ENCODE assay signal across 9 mouse cellular contexts in the genomic region with DNA sequence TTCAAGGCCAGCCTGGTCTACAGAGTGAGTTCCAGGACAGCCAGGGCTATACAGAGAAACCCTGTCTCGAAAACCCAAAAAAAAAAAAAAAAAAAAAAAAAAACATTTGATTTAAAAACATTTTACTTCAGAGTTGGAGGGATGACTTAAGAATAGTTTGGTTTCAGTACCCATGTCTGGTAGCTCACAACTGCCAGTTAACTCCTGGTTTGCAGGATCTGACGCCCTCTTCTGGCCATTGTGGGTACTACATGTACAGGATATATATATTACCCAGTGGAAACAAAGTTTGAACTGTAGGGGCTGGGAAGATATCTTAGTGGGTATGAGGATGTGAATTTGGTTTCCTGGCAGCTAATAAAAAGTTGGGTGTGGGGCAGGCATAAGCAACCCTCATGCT. TPM values are rescaled to one million over a fixed set of nuclear protein-coding genes. Genes with fewer than 3 reads are reported as not detected.
DNase-seq lines count a peak whose midpoint lies in the region; ATAC-seq and TF ChIP-seq lines count a peak whose summit lies in the region.
"Had no signal": no experiment of that assay in that cellular context is flagged by ENCODE, and none has a peak within 500 bp of the region (broad histone marks: within the 10 kb centered on the region; RNA-seq: fewer than 3 reads in every experiment).

No protein-coding gene starts in this region.

- TF ChIP-seq RAD21 in CH12.LX (IDR thresholded peaks at IDR 0.05; ENCODE audit: low read depth, low read length) = peak; percentile 8

- DNase-seq in adrenal gland, postnatal 36 days = peak; percentile 36 to 47
- DNase-seq in adrenal gland, postnatal 4 days (ENCODE audit: low spot score in 2 of 2) = no peak
- DNase-seq in layer of hippocampus, adult 11-12 months (ENCODE audit: low spot score) = peak; percentile 77
- no peak for DNase-seq in layer of hippocampus, adult 9-11 months
- DNase-seq in CH12.LX (ENCODE audit: extremely low read depth) = peak; percentile 49
- DNase-seq in lung, postnatal 10 days = peak; percentile 62

- TF ChIP-seq POLR2A in CH12.LX (IDR thresholded peaks at IDR 0.05; ENCODE audit: low read depth, low read length) = no peak

- no peak overlapping the region for H3K9ac ChIP-seq in CH12.LX (ENCODE audit: insufficient read depth, low read depth)
- H3K9ac ChIP-seq in hindbrain, embryonic 16.5 days (ENCODE audit: low read depth, low read length) = no peak overlapping the region
- H3K9ac ChIP-seq in intestine, embryonic 15.5 days = no peak overlapping the region
- H3K9ac ChIP-seq: limb, embryonic 12.5 days had no signal

- H3K4me3 ChIP-seq in CH12.LX (replicated peaks in 1 of 3; ENCODE audit: low read depth in 2 of 3, low read length in 2 of 3, poor library complexity in 1 of 3) = no peak overlapping the region
- no peak overlapping the region for H3K4me3 ChIP-seq in hindbrain, embryonic 16.5 days (ENCODE audit: low read length)
- no peak overlapping the region for H3K4me3 ChIP-seq in intestine, embryonic 15.5 days (replicated peaks)
- H3K4me3 ChIP-seq: limb, embryonic 12.5 days had no signal

- in situ Hi-C loops in CH12.LX (cut with MboI; ENCODE audit: low pct_ligation_motif_present, low pct_unique_long_range_greater_than_20kb, low sequenced_read_pairs) = no loop called here

- no peak overlapping the region for H3K4me2 ChIP-seq in CH12.LX (ENCODE audit: insufficient read depth, low read depth, poor library complexity, severe bottlenecking)
- no peak overlapping the region for H3K4me2 ChIP-seq in hindbrain, embryonic 16.5 days (ENCODE audit: low read length)
- H3K4me2 ChIP-seq in intestine, embryonic 15.5 days (replicated peaks) = no peak overlapping the region
- H3K4me2 ChIP-seq: limb, embryonic 12.5 days had no signal

- no peak overlapping the region for H3K27ac ChIP-seq in CH12.LX (ENCODE audit: insufficient read depth, low read depth)
- no peak overlapping the region for H3K27ac ChIP-seq in hindbrain, embryonic 16.5 days (ENCODE audit: low read depth, low read length)
- no peak overlapping the region for H3K27ac ChIP-seq in intestine, embryonic 15.5 days
- H3K27ac ChIP-seq: limb, embryonic 12.5 days had no signal

- ATAC-seq in hindbrain, embryonic 16.5 days = no peak
- ATAC-seq in intestine, embryonic 15.5 days = no peak

- TF ChIP-seq CTCF in CH12.LX (conservative IDR thresholded peaks at IDR 0.05 in 1 of 2, IDR thresholded peaks at IDR 0.05 in 1 of 2; ENCODE audit: low read depth in 2 of 2, low read length in 2 of 2) = peak; percentile 66 to 80

- 0% methylated on average over 1 of the region's 2 CpGs for WGBS in hindbrain, embryonic 16.5 days
- WGBS in intestine, embryonic 15.5 days = 5% methylated on average over 1 of the region's 2 CpGs

- peaks cover 16 to 33% of the 10 kb centered on the region in 2 experiments for H3K4me1 ChIP-seq in CH12.LX (ENCODE audit: control insufficient read depth in 1 of 2, insufficient read depth in 2 of 2)
- H3K4me1 ChIP-seq in hindbrain, embryonic 16.5 days (ENCODE audit: control insufficient read depth, insufficient read depth, low read depth, low read length) = peaks cover 6% of the 10 kb centered on the region
- no peaks in the 10 kb centered on the region; the same call in 1 of the 2 replicates for H3K4me1 ChIP-seq in intestine, embryonic 15.5 days (replicated peaks)

- TF ChIP-seq EP300 in CH12.LX (IDR thresholded peaks at IDR 0.05; ENCODE audit: low read length) = no peak

- no peaks in the 10 kb centered on the region for H3K27me3 ChIP-seq in CH12.LX (replicated peaks)
- no peaks in the 10 kb centered on the region for H3K27me3 ChIP-seq in hindbrain, embryonic 16.5 days (replicated peaks; ENCODE audit: control insufficient read depth, insufficient read depth, low read length)
- no peaks in the 10 kb centered on the region for H3K27me3 ChIP-seq in intestine, embryonic 15.5 days (replicated peaks)
- H3K27me3 ChIP-seq: limb, embryonic 12.5 days had no signal

- dilution Hi-C loops in CH12.LX (cut with MboI; ENCODE audit: extremely low pct_ligation_motif_present, extremely low pct_unique_long_range_greater_than_20kb, low sequenced_read_pairs) = no loop called here

- no peaks in the 10 kb centered on the region for H3K79me2 ChIP-seq in CH12.LX (replicated peaks; ENCODE audit: control insufficient read depth, extremely low read depth, insufficient read depth, poor library complexity, severe bottlenecking)

- H3K36me3 ChIP-seq in CH12.LX (replicated peaks in 1 of 2; ENCODE audit: control insufficient read depth in 1 of 2, insufficient read depth in 1 of 2, low read length in 1 of 2) = peaks cover 26 to 74% of the 10 kb centered on the region in 2 experiments
- H3K36me3 ChIP-seq in hindbrain, embryonic 16.5 days (ENCODE audit: control insufficient read depth, insufficient read depth, low read length) = no peaks in the 10 kb centered on the region
- no peaks in the 10 kb centered on the region for H3K36me3 ChIP-seq in intestine, embryonic 15.5 days
- H3K36me3 ChIP-seq: limb, embryonic 12.5 days had no signal

- H3K9me3 ChIP-seq in CH12.LX (replicated peaks; ENCODE audit: low read length) = peaks cover 14% of the 10 kb centered on the region
- H3K9me3 ChIP-seq in hindbrain, embryonic 16.5 days (ENCODE audit: control insufficient read depth, low read length) = peaks cover 4% of the 10 kb centered on the region; the same call in 1 of the 2 replicates
- H3K9me3 ChIP-seq in intestine, embryonic 15.5 days = no peaks in the 10 kb centered on the region

TF ChIP-seq in CH12.LX, 34 proteins besides CTCF, POLR2A, EP300 and RAD21:
- no peak for TF ChIP-seq MAX (IDR thresholded peaks at IDR 0.05; ENCODE audit: low read length)
- peak; percentile 65 for TF ChIP-seq ZNF384 (IDR thresholded peaks at IDR 0.05; ENCODE audit: low read depth, low read length)

RNA-seq across cellular contexts. Expression of gene Amz1, which starts 27.0 kb away (rescaled TPM):
- under 1 TPM; 0.50 to 0.66 TPM for total RNA-seq in adrenal gland, postnatal 36 days (2021)
- 1 to 10 TPM; 1.2 to 1.5 TPM for total RNA-seq in adrenal gland, postnatal 4 days (2021)
- 7.0 and 8.3 TPM in 2 replicates for total RNA-seq in CH12.LX (2012; rRNA removed)
- 7.3 and 7.5 TPM in 2 replicates for total RNA-seq in CH12.LX (2014; rRNA removed)
- polyA plus RNA-seq in CH12.LX (2012; ENCODE audit: insufficient read length, low read depth) = 11.2 and 12.4 TPM in 2 replicates
- 6.3 and 6.6 TPM in 2 replicates for polyA plus RNA-seq in hindbrain, embryonic 16.5 days (2015; fragmentation: Nextera tagmentation; extraction: Ambion mirVana)
- polyA plus RNA-seq in intestine, embryonic 15.5 days (2015; fragmentation: Nextera tagmentation; extraction: Ambion mirVana) = 1.1 TPM in 2 replicates

RNA-seq across cellular contexts. Expression of gene Brat1, which starts 46.1 kb away (rescaled TPM):
- total RNA-seq in adrenal gland, postnatal 36 days (2021) = 10 to 100 TPM; 16.4 to 25.6 TPM
- 10 to 100 TPM; 23.9 to 24.2 TPM for total RNA-seq in adrenal gland, postnatal 4 days (2021)
- total RNA-seq in CH12.LX (2012; rRNA removed) (14.5 and 15.0 TPM in 2 replicates), CH12.LX (2014; rRNA removed) (9.0 and 9.8 TPM in 2 replicates)
- polyA plus RNA-seq in CH12.LX (2012; ENCODE audit: insufficient read length, low read depth) = 10.0 and 10.9 TPM in 2 replicates
- 24.3 and 27.4 TPM in 2 replicates for polyA plus RNA-seq in hindbrain, embryonic 16.5 days (2015; fragmentation: Nextera tagmentation; extraction: Ambion mirVana)
- 18.9 and 20.3 TPM in 2 replicates for polyA plus RNA-seq in intestine, embryonic 15.5 days (2015; fragmentation: Nextera tagmentation; extraction: Ambion mirVana)

RNA-seq across cellular contexts. Expression of gene Iqce, which starts 48.7 kb away (rescaled TPM):
- 10 to 100 TPM; 18.6 to 19.7 TPM for total RNA-seq in adrenal gland, postnatal 36 days (2021)
- total RNA-seq in adrenal gland, postnatal 4 days (2021) = 10 to 100 TPM; 40.3 to 41.3 TPM
- 5.3 and 6.3 TPM in 2 replicates for total RNA-seq in CH12.LX (2012; rRNA removed)
- 2.2 and 2.9 TPM in 2 replicates for total RNA-seq in CH12.LX (2014; rRNA removed)
- polyA plus RNA-seq in CH12.LX (2012; ENCODE audit: insufficient read length, low read depth) = 8.5 and 11.2 TPM in 2 replicates
- polyA plus RNA-seq in hindbrain, embryonic 16.5 days (2015; fragmentation: Nextera tagmentation; extraction: Ambion mirVana) = 27.9 and 28.6 TPM in 2 replicates
- polyA plus RNA-seq in intestine, embryonic 15.5 days (2015; fragmentation: Nextera tagmentation; extraction: Ambion mirVana) = 18.8 and 19.4 TPM in 2 replicates

Comparison
In these comparisons a context has a peak if more than half of its experiments do, and no peak if none do; other contexts are left out.
1. DNase-seq: peak in adrenal gland, postnatal 36 days (2 of 2), layer of hippocampus, adult 11-12 months (single experiment), CH12.LX (single experiment) and lung, postnatal 10 days (single experiment); none in adrenal gland, postnatal 4 days (0 of 2) and layer of hippocampus, adult 9-11 months (single experiment).